ENCODE assay signal across 14 mouse cellular contexts in genomic region chr10:62541499-62541898, GRCm38 (mm10). TPM values are rescaled to one million over a fixed set of nuclear protein-coding genes. Genes with fewer than 3 reads are reported as not detected.
A peak's percentile ranks its signal among the peaks of the same experiment; 100 is the strongest.
DNase-seq lines count a peak whose midpoint lies in the region; ATAC-seq lines count a peak whose summit lies in the region.
"Had no signal": no experiment of that assay in that cellular context is flagged by ENCODE, and none has a peak within 500 bp of the region (broad histone marks: within the 10 kb centered on the region; RNA-seq: fewer than 3 reads in every experiment).

No protein-coding gene starts in this region.

- intact Hi-C loops in gastrocnemius, postnatal 36 days (cut with DNase I): no loop called here

- peak; percentile 43 for ATAC-seq in granulocyte monocyte progenitor cell, adult 5-6 weeks (replicated peaks; ENCODE audit: poor library complexity, severe bottlenecking)
- ATAC-seq: forebrain, embryonic 16.5 days; hindbrain, postnatal 0 days; midbrain, embryonic 16.5 days had no signal

- DNase-seq in 416B (ENCODE audit: low read depth): peak; percentile 82
- DNase-seq in A20 (ENCODE audit: low read depth, low spot score): peak; percentile 94
- peak; percentile 63 to 67 for DNase-seq in monocyte, adult 2 months (ENCODE audit: low read depth in 1 of 2, low spot score in 2 of 2)
- no peak for DNase-seq in adipocyte (ENCODE audit: low spot score)
- no peak for DNase-seq in gastrocnemius, postnatal 36 days
- no peak for DNase-seq in right cerebral cortex, adult 18-20 months
- DNase-seq: adrenal gland, adult 8-10 months; cerebellum, adult 9-11 months; right cerebral cortex, postnatal 4 days; thymus, postnatal 14 days had no signal

RNA-seq across cellular contexts. Expression of gene Srgn, which starts 14.2 kb away (rescaled TPM):
- total RNA-seq in granulocyte monocyte progenitor cell, adult 5-6 weeks (2014; fragmentation: Nextera tagmentation): 2,018 and 2,531 TPM in 2 replicates
- 2,281 and 2,967 TPM in 2 replicates for total RNA-seq in granulocyte monocyte progenitor cell, adult 5-6 weeks (2017)
- total RNA-seq in gastrocnemius, postnatal 36 days (2021): 10 to 100 TPM; 12.2 to 14.1 TPM

RNA-seq across cellular contexts. Expression of gene Kif1bp, which starts 36.8 kb away (rescaled TPM):
- total RNA-seq in granulocyte monocyte progenitor cell, adult 5-6 weeks (2014; fragmentation: Nextera tagmentation): 16.6 and 27.9 TPM in 2 replicates
- total RNA-seq in granulocyte monocyte progenitor cell, adult 5-6 weeks (2017): 16.4 and 16.9 TPM in 2 replicates
- total RNA-seq in gastrocnemius, postnatal 36 days (2021): 10 to 100 TPM; 23.6 to 24.0 TPM

RNA-seq across cellular contexts. Expression of gene Vps26a, which starts 54.9 kb away (rescaled TPM):
- 59.0 and 64.1 TPM in 2 replicates for total RNA-seq in granulocyte monocyte progenitor cell, adult 5-6 weeks (2014; fragmentation: Nextera tagmentation)
- 69.8 and 92.6 TPM in 2 replicates for total RNA-seq in granulocyte monocyte progenitor cell, adult 5-6 weeks (2017)
- total RNA-seq in gastrocnemius, postnatal 36 days (2021): 10 to 100 TPM; 24.3 to 29.0 TPM

Comparison
In these comparisons a context has a peak if more than half of its experiments do, and no peak if none do; other contexts are left out.
1. DNase-seq: peak in 416B (single experiment), A20 (single experiment) and monocyte, adult 2 months (2 of 2); none in adipocyte (single experiment), gastrocnemius, postnatal 36 days (0 of 2) and right cerebral cortex, adult 18-20 months (single experiment).
2. RNA of gene Srgn, which starts 14.2 kb away (total RNA-seq): 2,018 to 2,967 TPM in granulocyte monocyte progenitor cell, adult 5-6 weeks; 12.2 to 14.1 TPM in gastrocnemius, postnatal 36 days; every median in the first group is over 100 times any median in the second.